Mouse (Mus musculus): ENCODE measurements around the gene Cdon. TPM values are rescaled to one million over a fixed set of nuclear protein-coding genes. Genes with fewer than 3 reads are reported as not detected.

Cdon gene
- total and polyA plus RNA-seq, 3 experiments, result 1.0 to 1.5 TPM; not detected in 1

DNA sequence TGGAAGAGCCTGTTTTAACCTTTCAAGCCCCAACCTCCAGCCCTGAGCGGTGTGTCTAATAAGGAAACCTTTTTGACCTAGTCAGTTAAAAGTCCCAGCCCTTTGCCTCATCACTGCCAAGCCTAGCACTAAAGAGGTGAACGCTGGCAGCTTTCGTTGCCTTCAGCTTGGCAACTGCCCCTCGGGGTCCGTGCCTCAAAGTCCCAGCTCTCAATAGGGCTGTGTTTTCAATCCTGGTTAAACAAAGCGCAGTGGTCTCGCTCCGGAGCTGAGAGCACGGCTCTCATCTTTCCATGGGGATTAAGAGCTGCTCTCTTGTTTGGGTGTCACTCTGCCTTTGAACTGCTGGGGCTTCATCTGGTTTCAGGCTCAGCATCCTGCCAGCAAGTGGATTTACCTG is 20.1 kb upstream of the Cdon start:
- no peaks in the 10 kb centered on the region for H3K36me3 ChIP-seq (ENCODE audit: control insufficient read depth in 1 of 2, insufficient read depth in 2 of 2, low read length in 2 of 2)
- H3K79me2 ChIP-seq (ENCODE audit: control insufficient read depth, insufficient read depth, low read length, poor library complexity), result no peaks in the 10 kb centered on the region
- H3K27ac ChIP-seq (ENCODE audit: control insufficient read depth, low read depth, low read length), result no peak overlapping the region
- H3K27me3 ChIP-seq (ENCODE audit: control insufficient read depth in 1 of 2, insufficient read depth in 2 of 2, low read length in 2 of 2), result no peaks in the 10 kb centered on the region; a peak in 1 of 4 replicates
- no peak overlapping the region for H3K4me3 ChIP-seq (ENCODE audit: control insufficient read depth in 1 of 2, insufficient read depth in 1 of 2, low read depth in 2 of 2, low read length in 2 of 2)
- H3K9me3 ChIP-seq (replicated peaks; ENCODE audit: insufficient read depth, low read length), result no peaks in the 10 kb centered on the region
- TF ChIP-seq ZMIZ1 (IDR thresholded peaks at IDR 0.05; ENCODE audit: low read depth, low read length) (no peak), POLR2A (IDR thresholded peaks at IDR 0.05; ENCODE audit: control insufficient read depth in 1 of 2, insufficient read depth in 1 of 2, low read depth in 1 of 2, low read length in 2 of 2, poor library complexity in 1 of 2) (no peak), TBP (IDR thresholded peaks at IDR 0.05; ENCODE audit: low read depth, low read length) (no peak), GATA1 (IDR thresholded peaks at IDR 0.05; ENCODE audit: low read depth, low read length) (no peak), POLR2AphosphoS5 (IDR thresholded peaks at IDR 0.05; ENCODE audit: borderline replicate concordance, low read depth, low read length) (no peak), JUND (IDR thresholded peaks at IDR 0.05; ENCODE audit: low read depth, low read length) (no peak), HCFC1 (IDR thresholded peaks at IDR 0.05; ENCODE audit: low read depth, low read length) (no peak), POLR2AphosphoS2 (IDR thresholded peaks at IDR 0.05; ENCODE audit: low read length) (no peak), MAFK (IDR thresholded peaks at IDR 0.05; ENCODE audit: borderline replicate concordance, low read depth, low read length) (no peak), ZNF384 (IDR thresholded peaks at IDR 0.05; ENCODE audit: low read depth, low read length) (no peak), E2F4 (IDR thresholded peaks at IDR 0.05; ENCODE audit: borderline replicate concordance, low read depth, low read length) (no peak), MAX (IDR thresholded peaks at IDR 0.05; ENCODE audit: low read length) (no peak), TAL1 (IDR thresholded peaks at IDR 0.05; ENCODE audit: low read length) (no peak), ELF1 (IDR thresholded peaks at IDR 0.05; ENCODE audit: low read depth, low read length) (no peak), CTCF (IDR thresholded peaks at IDR 0.05 in 2 of 3, conservative IDR thresholded peaks at IDR 0.05 in 1 of 3; ENCODE audit: control insufficient read depth in 1 of 3, insufficient read depth in 1 of 3, low read depth in 2 of 3, low read length in 3 of 3, poor library complexity in 1 of 3, severe bottlenecking in 1 of 3) (no peak), MEF2A (IDR thresholded peaks at IDR 0.05; ENCODE audit: extremely low read depth, insufficient replicate concordance, low read depth, low read length, poor library complexity, severe bottlenecking) (no peak), GABPA (IDR thresholded peaks at IDR 0.05; ENCODE audit: low read depth, low read length) (no peak), UBTF (IDR thresholded peaks at IDR 0.05; ENCODE audit: borderline replicate concordance, insufficient read depth, low read depth, low read length) (no peak)
- no peaks in the 10 kb centered on the region for H3K4me1 ChIP-seq (ENCODE audit: control insufficient read depth in 1 of 2, insufficient read depth in 2 of 2, low read length in 2 of 2)
- DNase-seq (ENCODE audit: low read depth, low spot score), result no peak
- no peak overlapping the region for H3K9ac ChIP-seq (ENCODE audit: control insufficient read depth, low read depth, low read length, poor library complexity, severe bottlenecking)

DNA sequence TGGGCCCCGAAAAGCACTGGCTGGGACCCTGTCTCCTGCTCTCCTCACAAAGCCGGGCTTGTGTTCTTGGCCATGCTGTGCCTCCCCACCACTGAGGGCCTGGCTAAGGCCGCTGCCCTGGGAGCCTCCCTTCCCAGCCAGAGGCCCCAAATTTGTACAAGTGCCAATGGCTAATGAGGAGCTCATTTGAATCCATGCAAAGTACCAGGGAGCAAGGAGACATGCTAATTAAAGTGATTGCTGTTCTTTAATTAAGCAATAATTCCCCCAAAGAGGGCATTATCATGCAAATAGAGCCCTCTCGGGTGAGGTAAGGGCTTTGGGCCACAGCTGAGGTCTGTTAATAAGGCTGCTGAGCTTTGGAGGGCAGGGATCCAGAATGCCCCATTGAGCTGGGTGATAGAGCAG is 18.3 kb upstream of the Cdon start:
- Histone ChIP-seq H3K79me2 (ENCODE audit: control insufficient read depth, insufficient read depth, low read length, poor library complexity) (no peaks in the 10 kb centered on the region), H3K9ac (ENCODE audit: control insufficient read depth, low read depth, low read length, poor library complexity, severe bottlenecking) (no peak overlapping the region)

More for the DNA sequence above, 18.3 kb upstream of the Cdon start:
- no peaks in the 10 kb centered on the region for H3K36me3 ChIP-seq (ENCODE audit: control insufficient read depth in 1 of 2, insufficient read depth in 2 of 2, low read length in 2 of 2)
- DNase-seq (ENCODE audit: low read depth, low spot score), result no peak
- no peaks in the 10 kb centered on the region for H3K4me1 ChIP-seq (ENCODE audit: control insufficient read depth in 1 of 2, insufficient read depth in 2 of 2, low read length in 2 of 2)
- no peak for TF ChIP-seq ELF1 (IDR thresholded peaks at IDR 0.05; ENCODE audit: low read depth, low read length)
- TF ChIP-seq POLR2A (IDR thresholded peaks at IDR 0.05; ENCODE audit: control insufficient read depth in 1 of 2, insufficient read depth in 1 of 2, low read depth in 1 of 2, low read length in 2 of 2, poor library complexity in 1 of 2), result no peak
- no peak for TF ChIP-seq NRF1 (IDR thresholded peaks at IDR 0.05; ENCODE audit: insufficient read depth, low read depth, low read length, poor library complexity, severe bottlenecking)
- TF ChIP-seq POLR2AphosphoS2 (IDR thresholded peaks at IDR 0.05; ENCODE audit: low read length), result no peak
- no peak for TF ChIP-seq E2F4 (IDR thresholded peaks at IDR 0.05; ENCODE audit: borderline replicate concordance, low read depth, low read length)
- no peak for TF ChIP-seq CTCF (IDR thresholded peaks at IDR 0.05 in 2 of 3, conservative IDR thresholded peaks at IDR 0.05 in 1 of 3; ENCODE audit: control insufficient read depth in 1 of 3, insufficient read depth in 1 of 3, low read depth in 2 of 3, low read length in 3 of 3, poor library complexity in 1 of 3, severe bottlenecking in 1 of 3)
- no peak for TF ChIP-seq CHD1 (IDR thresholded peaks at IDR 0.05; ENCODE audit: low read depth, low read length)
- TF ChIP-seq USF2 (IDR thresholded peaks at IDR 0.05; ENCODE audit: borderline replicate concordance in 1 of 2, insufficient read depth in 1 of 2, low read depth in 1 of 2, low read length in 2 of 2), result no peak
- TF ChIP-seq MEF2A (IDR thresholded peaks at IDR 0.05; ENCODE audit: extremely low read depth, insufficient replicate concordance, low read depth, low read length, poor library complexity, severe bottlenecking), result no peak
- no peak for TF ChIP-seq TCF12 (IDR thresholded peaks at IDR 0.05; ENCODE audit: low read depth, low read length)
- no peak overlapping the region for H3K4me3 ChIP-seq (ENCODE audit: control insufficient read depth in 1 of 2, insufficient read depth in 1 of 2, low read depth in 2 of 2, low read length in 2 of 2)
- no peaks in the 10 kb centered on the region for H3K9me3 ChIP-seq (replicated peaks; ENCODE audit: insufficient read depth, low read length)
- no peak overlapping the region for H3K27ac ChIP-seq (ENCODE audit: control insufficient read depth, low read depth, low read length)
- H3K27me3 ChIP-seq (ENCODE audit: control insufficient read depth in 1 of 2, insufficient read depth in 2 of 2, low read length in 2 of 2), result no peaks in the 10 kb centered on the region; a peak in 2 of 4 replicates
